Mouse (Mus musculus): ENCODE measurements around the gene Dhx15.
A peak's percentile ranks its signal among the peaks of the same experiment; 100 is the strongest.
"Not testable (repeated sequence)": the region's sequence is repeated elsewhere in the genome, so short reads cannot be mapped to it uniquely, and the experiment has no call there.

Dhx15 gene

GRCm38 (mm10) chr5:52190371-52191179 lies at the start of gene Dhx15:
TSS of gene Dhx15 (minus strand) at chr5:52190514.
- peak; percentile 91 for DNase-seq (ENCODE audit: low read depth)

- DNase-seq (ENCODE audit: low read depth): peak; percentile 14
These were observed 48.6 kb upstream of the Dhx15 start for GRCm38 (mm10) chr5:52238877-52239276.

DNA sequence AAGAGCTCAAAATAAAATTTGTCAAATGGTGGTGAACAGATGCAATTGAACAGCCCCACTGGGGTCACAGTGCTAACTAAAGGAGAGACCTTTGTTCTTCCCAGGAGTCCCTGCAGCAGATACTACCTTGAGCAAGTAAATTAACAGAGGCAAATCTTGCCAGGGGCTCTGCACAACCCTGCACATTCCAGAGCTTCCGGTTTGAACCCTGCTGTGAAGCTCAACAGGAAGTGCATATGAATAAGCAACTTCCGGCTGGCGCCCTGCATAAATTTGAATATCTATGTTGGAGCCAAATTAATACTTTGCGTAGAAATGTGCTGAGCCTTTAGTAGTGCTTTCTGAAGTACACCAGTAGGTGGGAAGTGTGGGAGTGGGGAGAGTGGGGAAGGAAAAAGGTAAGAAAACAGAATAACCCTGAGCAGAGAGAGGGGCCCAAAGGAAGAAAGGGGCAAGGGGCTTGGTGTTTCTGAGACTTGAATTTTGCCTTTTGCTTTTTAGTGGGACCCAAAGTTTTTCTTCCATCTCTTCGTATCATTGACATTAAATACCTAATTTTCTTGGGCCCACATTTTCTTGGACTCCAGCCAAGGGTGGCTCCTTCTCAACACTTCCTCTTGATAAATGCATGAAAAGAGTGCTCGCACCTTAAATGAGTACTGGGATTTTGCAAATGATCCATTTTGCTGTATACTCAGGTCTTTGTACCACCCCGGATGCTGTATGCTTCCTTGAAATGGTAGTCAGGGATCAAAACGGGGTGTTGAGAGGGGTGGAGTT lies 47.8 kb upstream of the Dhx15 start:
- peak; percentile 82 for DNase-seq (ENCODE audit: low read depth)

GRCm38 (mm10) chr5:52236585-52236984 lies 46.3 kb upstream of the Dhx15 start:
- not testable (repeated sequence) for DNase-seq (ENCODE audit: low read depth)

DNA sequence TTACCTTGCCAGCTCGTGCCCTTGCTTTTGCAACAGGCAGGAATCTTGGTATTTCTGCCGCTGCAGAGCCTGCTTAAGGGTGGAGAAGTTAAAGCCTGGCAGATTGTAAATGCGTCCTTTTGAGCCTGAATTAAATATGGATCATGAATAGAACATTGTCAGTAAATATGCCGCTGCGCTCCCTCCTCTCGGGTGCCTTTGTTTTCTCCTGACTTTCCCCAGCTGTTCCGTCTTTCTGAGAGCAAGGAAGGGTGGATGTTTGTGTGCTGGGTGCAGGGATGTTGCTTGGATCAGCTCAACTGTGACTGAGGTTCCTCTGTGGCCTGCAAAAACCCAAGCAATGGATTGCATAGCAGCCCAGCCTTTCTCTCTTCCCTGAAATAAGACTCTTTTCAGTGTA lies 44.3 kb upstream of the Dhx15 start:
- DNase-seq (ENCODE audit: low read depth): no peak

DNA sequence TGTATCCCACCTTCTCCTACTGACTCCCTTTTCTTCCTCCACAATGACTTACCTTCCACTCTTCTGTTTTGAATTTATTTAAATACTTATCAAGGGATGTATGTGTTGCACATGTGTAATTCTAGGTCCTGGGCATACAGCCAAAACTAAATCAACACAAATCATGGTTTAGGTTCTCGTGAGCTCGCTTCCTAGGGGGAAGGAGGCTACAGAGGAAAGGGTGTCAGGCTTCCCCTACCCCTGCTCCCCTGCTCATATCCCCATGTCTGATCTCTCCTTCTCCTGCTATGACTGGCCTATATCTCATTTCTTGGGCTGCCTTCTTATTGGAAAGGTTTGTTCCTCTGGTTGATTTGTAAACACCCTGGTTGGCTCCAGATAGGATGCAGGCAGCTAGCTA lies 43.6 kb upstream of the Dhx15 start:
- DNase-seq (ENCODE audit: low read depth): peak; percentile 21

DNA sequence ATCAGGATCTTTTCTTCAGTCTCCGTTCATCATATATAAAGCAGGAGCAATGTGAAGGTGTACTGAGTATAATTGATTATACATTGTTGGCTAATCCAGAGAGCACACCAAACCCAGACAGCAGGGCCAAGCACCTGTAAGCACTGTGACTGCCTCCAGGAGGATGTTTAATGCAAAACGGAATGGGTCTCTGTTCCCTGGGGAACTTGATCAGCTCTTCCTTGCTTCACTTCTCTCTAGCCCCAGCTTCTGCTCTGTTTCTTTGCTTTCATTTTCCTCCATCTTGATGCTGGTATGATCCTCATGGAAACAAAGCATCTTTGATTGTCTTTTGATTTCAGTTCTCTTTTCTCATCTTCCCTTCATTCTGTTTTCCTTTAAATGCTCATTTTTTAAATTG lies 42.3 kb upstream of the Dhx15 start:
- no peak for DNase-seq (ENCODE audit: low read depth)

DNA sequence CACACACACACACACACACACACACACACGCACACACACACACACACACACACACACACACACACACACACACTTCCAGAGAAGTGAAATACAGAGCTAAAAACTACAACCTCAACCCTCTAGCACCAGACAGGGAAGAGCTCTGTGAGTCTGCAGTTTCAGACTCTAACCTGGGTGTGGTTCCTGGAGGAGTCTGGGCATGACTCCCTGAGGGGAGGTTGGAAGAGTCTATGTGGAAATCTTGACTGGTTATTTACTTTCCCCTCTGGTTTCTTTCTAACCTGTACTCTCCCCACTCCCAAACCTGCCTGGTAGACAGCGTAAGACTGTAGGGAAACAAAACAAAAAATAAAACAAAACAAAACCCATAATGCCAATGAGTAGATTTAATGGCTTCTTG lies 41.9 kb upstream of the Dhx15 start:
- DNase-seq (ENCODE audit: low read depth): no peak

DNA sequence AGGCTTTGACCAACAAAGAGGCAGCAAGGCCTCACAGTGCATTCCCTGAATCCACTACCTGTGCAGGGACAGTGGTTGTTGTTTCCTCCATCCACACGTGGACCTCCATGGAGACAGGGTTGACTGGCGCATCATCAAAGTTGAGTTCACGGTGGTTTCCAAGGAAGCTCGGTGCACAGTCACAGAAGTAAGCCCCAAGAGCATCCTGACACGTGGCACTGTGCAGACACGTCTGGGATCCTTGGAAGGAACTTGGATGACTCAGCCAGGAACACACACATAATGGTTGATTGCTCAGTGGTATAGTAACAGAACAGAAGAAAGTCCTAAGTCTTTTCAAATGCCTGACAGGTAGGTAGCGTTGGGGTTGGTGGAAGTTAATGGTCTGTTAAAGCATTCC lies 40.2 kb upstream of the Dhx15 start:
- no peak for DNase-seq (ENCODE audit: low read depth)

GRCm38 (mm10) chr5:52226677-52227076 lies 36.4 kb upstream of the Dhx15 start:
- DNase-seq (ENCODE audit: low read depth): peak; percentile 7

- no peak for DNase-seq (ENCODE audit: low read depth)
These were observed 31.3 kb upstream of the Dhx15 start for GRCm38 (mm10) chr5:52221596-52221995.

- peak; percentile 95 for DNase-seq (ENCODE audit: low read depth)
These were observed 29.9 kb upstream of the Dhx15 start for GRCm38 (mm10) chr5:52220013-52220804.

GRCm38 (mm10) chr5:52218238-52218637 lies 27.9 kb upstream of the Dhx15 start:
- no peak for DNase-seq (ENCODE audit: low read depth)

- DNase-seq (ENCODE audit: low read depth): no peak
These were observed 23.0 kb upstream of the Dhx15 start for GRCm38 (mm10) chr5:52213143-52213900.

DNA sequence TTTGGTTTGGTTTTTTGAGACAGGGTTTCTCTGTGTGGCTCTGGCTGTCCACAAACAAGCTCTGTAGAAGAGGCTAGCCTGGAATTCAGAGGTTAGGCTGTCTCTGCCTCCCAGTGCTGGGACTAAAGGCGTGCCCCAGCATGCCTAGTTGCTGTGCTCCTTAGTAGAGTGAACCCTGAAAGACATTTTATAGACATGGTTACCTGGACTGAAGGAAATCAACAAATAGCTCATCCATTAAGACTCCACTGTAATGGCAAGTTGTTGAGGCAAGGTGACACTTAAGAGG lies 810 bp upstream of the Dhx15 start:
- no peak for DNase-seq (ENCODE audit: low read depth)

GRCm38 (mm10) chr5:52189664-52190365 lies 499 bp downstream of the Dhx15 start:
- peak; percentile 79 for DNase-seq (ENCODE audit: low read depth)

DNA sequence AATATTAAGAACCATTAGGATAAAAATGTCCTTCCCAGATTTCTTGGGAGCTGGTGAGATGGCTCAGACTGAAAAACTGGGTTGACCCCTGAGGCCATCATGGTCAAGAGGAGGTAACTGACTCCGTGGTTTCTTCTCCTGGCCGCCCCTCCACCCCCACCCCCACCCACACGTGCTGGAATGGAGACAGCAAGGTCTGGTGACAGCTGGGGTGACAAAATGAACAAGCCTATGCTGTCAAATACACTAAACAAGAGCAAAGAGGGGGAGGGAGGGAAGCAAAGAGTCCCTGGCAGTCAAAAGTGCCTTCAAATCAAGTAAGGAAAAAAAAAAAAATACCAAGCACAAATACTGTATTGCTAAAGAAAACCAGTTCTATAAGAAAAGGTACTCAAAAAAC lies 2.1 kb downstream of the Dhx15 start:
- DNase-seq (ENCODE audit: low read depth): no peak

DNA sequence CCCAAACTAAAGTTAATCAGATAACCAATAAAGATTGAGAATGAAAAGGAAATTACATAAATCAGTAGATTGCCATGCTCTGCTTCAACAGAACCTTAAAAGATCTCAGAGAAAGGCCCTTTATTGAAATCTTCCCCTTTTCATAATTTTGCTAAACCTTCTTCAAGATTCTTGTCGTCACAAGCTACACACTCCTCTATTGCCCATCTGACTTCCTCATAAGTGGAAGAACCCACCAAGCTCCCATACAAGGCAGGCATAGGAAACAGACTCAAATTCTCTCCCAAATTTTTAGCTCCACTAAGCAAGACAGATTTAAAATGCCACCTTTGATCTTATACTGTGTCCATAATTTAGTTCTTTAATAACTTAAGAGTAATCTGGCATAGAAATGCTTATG lies 13.0 kb downstream of the Dhx15 start:
- DNase-seq (ENCODE audit: low read depth): peak; percentile 36

DNA sequence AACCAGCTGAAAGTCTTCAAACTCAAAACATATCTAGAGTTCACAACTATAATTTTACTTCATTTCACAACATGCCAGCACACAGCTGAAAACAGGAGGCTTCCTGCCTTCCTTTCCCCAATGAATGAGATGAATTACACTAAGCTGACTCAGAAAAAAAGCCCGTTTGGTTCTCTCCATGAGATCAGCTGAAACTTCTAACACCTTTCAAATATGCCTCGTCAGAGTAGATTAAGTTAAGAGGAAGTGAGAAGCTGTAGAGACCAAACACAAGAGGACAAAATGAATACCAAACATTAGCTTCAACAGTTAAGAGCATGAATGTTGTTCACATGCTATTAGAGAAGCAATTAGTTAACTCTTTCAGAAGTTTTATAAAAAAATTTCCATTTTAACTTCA lies 21.8 kb downstream of the Dhx15 start:
- peak; percentile 74 for DNase-seq (ENCODE audit: low read depth)

DNA sequence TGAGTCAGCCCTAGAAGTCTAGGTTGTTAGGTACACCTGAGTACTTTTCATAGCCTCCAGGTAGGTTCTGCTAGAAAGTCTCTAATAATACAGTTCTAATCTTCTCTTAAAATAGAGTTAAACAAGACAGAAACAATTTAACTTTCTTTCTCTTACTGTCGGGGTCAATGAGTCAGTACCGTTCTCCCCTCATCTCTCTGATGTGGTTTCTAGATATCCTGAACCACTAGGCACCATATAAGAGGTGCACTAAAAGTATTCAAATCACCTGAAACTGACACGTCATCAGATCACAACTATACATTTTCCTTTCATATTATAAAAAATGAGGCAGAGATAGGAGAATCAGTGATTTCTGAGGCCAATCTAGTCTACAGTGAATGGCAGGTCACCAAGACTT lies 41.2 kb downstream of the Dhx15 start:
- peak; percentile 66 for DNase-seq (ENCODE audit: low read depth)

DNA sequence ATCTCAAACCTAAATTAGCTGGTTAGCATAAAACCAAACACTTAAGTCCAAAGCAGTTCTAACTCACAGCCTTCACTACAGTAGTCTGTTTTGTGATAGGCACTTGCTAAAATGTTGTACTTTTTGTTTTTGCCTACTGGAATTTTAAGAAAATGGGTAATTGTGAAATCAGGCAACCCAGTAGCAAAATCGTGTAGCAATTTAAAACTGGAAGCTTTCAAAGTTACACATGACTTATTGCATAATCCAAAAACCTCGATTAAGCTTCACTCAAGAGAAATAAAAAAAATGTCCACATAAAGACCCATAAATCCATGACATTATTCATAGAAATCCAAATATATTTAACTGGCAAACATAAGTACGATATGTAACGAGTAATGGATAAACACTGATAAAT lies 43.2 kb downstream of the Dhx15 start:
- DNase-seq (ENCODE audit: low read depth): peak; percentile 58
